11 mouse cellular contexts compared by ENCODE assay signal in the genomic region with DNA sequence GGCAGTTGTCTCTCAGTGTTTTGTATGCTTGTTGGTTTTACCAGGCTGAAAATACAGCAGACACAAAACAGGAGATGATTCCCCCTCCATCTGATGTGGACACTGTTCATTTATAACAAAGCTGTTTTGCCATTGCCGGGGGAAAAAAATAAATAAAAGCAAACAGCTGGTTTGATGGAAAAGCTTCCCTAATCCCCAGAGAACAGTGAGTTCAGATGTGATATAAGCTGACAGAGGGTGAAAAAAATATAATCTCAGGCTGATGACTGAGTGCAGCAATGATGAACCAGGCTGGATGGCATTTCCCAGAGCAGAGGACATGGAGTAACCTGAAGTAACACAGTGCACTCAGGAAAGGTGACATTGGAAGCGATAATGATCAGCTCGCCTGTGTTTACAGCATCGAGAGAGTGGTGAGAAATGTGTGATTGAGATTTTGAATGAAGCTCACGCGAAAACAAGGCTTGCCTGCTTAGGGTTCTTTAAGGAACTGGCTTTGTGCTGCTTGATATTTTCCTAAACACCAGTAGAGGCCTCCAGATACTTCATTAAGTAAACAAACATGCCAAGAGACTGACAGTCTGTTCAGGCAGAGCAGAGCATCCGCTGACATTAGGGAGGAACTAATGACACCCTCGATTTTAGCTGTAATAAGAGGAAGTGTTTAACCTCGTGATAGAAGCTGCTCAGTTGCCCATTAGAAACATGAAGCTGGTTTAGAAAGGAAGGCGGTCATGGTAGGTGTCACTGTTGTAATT.
DNase-seq lines count a peak whose midpoint lies in the region; ATAC-seq and TF ChIP-seq lines count a peak whose summit lies in the region.
"Had no signal": no experiment of that assay in that cellular context is flagged by ENCODE, and none has a peak within 500 bp of the region (broad histone marks: within the 10 kb centered on the region; RNA-seq: fewer than 3 reads in every experiment).

No protein-coding gene starts in this region.

- H3K36me3 ChIP-seq in hindbrain, embryonic 10.5 days = no peaks in the 10 kb centered on the region
- H3K36me3 ChIP-seq in hindbrain, embryonic 11.5 days (ENCODE audit: control insufficient read depth, insufficient read depth, low read length) = no peaks in the 10 kb centered on the region
- no peaks in the 10 kb centered on the region for H3K36me3 ChIP-seq in midbrain, embryonic 14.5 days (ENCODE audit: control insufficient read depth, insufficient read depth, low read length)
- H3K36me3 ChIP-seq: G1E had no signal

- H3K4me1 ChIP-seq in hindbrain, embryonic 10.5 days (replicated peaks) = peaks cover 11% of the 10 kb centered on the region; the same call in 1 of the 2 replicates
- H3K4me1 ChIP-seq in hindbrain, embryonic 11.5 days (replicated peaks; ENCODE audit: control insufficient read depth, insufficient read depth, low read length) = no peaks in the 10 kb centered on the region
- H3K4me1 ChIP-seq in bone marrow, adult 2 months (ENCODE audit: control insufficient read depth, insufficient read depth, low read length) = no peaks in the 10 kb centered on the region
- H3K4me1 ChIP-seq in midbrain, embryonic 14.5 days (ENCODE audit: control insufficient read depth, insufficient read depth, low read length) = peaks cover 22% of the 10 kb centered on the region; the same call in 1 of the 2 replicates

- TF ChIP-seq POLR2A in bone marrow, adult 2 months (IDR thresholded peaks at IDR 0.05; ENCODE audit: borderline replicate concordance, control insufficient read depth, low read depth, low read length) = no peak

- no peak overlapping the region for H3K4me2 ChIP-seq in hindbrain, embryonic 11.5 days (replicated peaks; ENCODE audit: low read depth, low read length)
- no peak overlapping the region for H3K4me2 ChIP-seq in midbrain, embryonic 14.5 days (ENCODE audit: low read length)

- no peak overlapping the region for H3K4me3 ChIP-seq in hindbrain, embryonic 10.5 days
- no peak overlapping the region for H3K4me3 ChIP-seq in hindbrain, embryonic 11.5 days (ENCODE audit: low read depth, low read length)
- H3K4me3 ChIP-seq in bone marrow, adult 2 months (replicated peaks; ENCODE audit: control insufficient read depth, low read depth, low read length) = no peak overlapping the region
- H3K4me3 ChIP-seq in midbrain, embryonic 14.5 days (replicated peaks; ENCODE audit: low read depth, low read length) = no peak overlapping the region

- DNase-seq in hindbrain, embryonic 10.5 days (ENCODE audit: low spot score) = no peak
- DNase-seq in hindbrain, embryonic 11.5 days (ENCODE audit: low spot score) = no peak
- DNase-seq in heart, postnatal 10 days = peak; percentile 7 to 9
- peak; percentile 66 for DNase-seq in midbrain, embryonic 14.5 days
- DNase-seq in layer of hippocampus, adult 9-11 months = no peak
- DNase-seq in adrenal gland, postnatal 10 days = no peak
- DNase-seq in thymus, postnatal 14 days = no peak
- DNase-seq: cerebellum, adult 11 months; gastrocnemius, postnatal 14 days had no signal

- no peak overlapping the region for H3K9ac ChIP-seq in hindbrain, embryonic 11.5 days (ENCODE audit: low read depth, low read length)
- H3K9ac ChIP-seq in midbrain, embryonic 14.5 days (replicated peaks; ENCODE audit: low read length) = no peak overlapping the region

- H3K9me3 ChIP-seq in hindbrain, embryonic 10.5 days = no peaks in the 10 kb centered on the region
- no peaks in the 10 kb centered on the region for H3K9me3 ChIP-seq in hindbrain, embryonic 11.5 days (ENCODE audit: control insufficient read depth, low read length)
- H3K9me3 ChIP-seq in midbrain, embryonic 14.5 days (ENCODE audit: control insufficient read depth, low read length) = no peaks in the 10 kb centered on the region

- WGBS in hindbrain, embryonic 10.5 days = 69% methylated on average over 10 of the region's 10 CpGs
- WGBS in hindbrain, embryonic 11.5 days = 69% methylated on average over 10 of the region's 10 CpGs
- 45% methylated on average over 10 of the region's 10 CpGs for WGBS in bone marrow, adult 2 months
- 57% methylated on average over 10 of the region's 10 CpGs for WGBS in midbrain, embryonic 14.5 days

- 0 out of 2 replicates have a peak overlapping the region, but pooled peaks have one; percentile 35 for H3K27ac ChIP-seq in hindbrain, embryonic 10.5 days
- H3K27ac ChIP-seq in hindbrain, embryonic 11.5 days (ENCODE audit: low read depth, low read length) = no peak overlapping the region
- H3K27ac ChIP-seq in bone marrow, adult 2 months (ENCODE audit: control insufficient read depth, insufficient read depth, low read depth, low read length, poor library complexity) = 0 out of 2 replicates have a peak overlapping the region, but pooled peaks have one; percentile 10
- H3K27ac ChIP-seq in midbrain, embryonic 14.5 days (replicated peaks; ENCODE audit: low read depth, low read length) = peak overlapping the region; percentile 53

- intact Hi-C loops in heart, postnatal 10 days (cut with DNase I) = loop anchor here (5.0 kb wide), 1 partner anchor 629 kb away; a partner anchor contains a TSS

- no peaks in the 10 kb centered on the region for H3K27me3 ChIP-seq in hindbrain, embryonic 10.5 days (ENCODE audit: insufficient read depth, poor library complexity, severe bottlenecking)
- H3K27me3 ChIP-seq in hindbrain, embryonic 11.5 days (ENCODE audit: control insufficient read depth, insufficient read depth, low read length) = no peaks in the 10 kb centered on the region
- H3K27me3 ChIP-seq in midbrain, embryonic 14.5 days (ENCODE audit: control insufficient read depth, insufficient read depth, low read length) = no peaks in the 10 kb centered on the region

- no peak for TF ChIP-seq CTCF in bone marrow, adult 2 months (IDR thresholded peaks at IDR 0.05; ENCODE audit: control insufficient read depth, insufficient read depth, low read length)

- no peak for ATAC-seq in hindbrain, embryonic 11.5 days (ENCODE audit: low FRiP score)
- no peak for ATAC-seq in midbrain, embryonic 14.5 days (ENCODE audit: low FRiP score, low TSS enrichment)

Comparison
In these comparisons a context has a peak if more than half of its experiments do, and no peak if none do; other contexts are left out.
1. DNase-seq: peak in heart, postnatal 10 days (2 of 2) and midbrain, embryonic 14.5 days (single experiment); none in hindbrain, embryonic 10.5 days (single experiment), hindbrain, embryonic 11.5 days (single experiment), layer of hippocampus, adult 9-11 months (single experiment), adrenal gland, postnatal 10 days (single experiment) and thymus, postnatal 14 days (single experiment).